Mouse (Mus musculus) erythroid progenitor cell, adult 5-6 weeks (primary cell): ENCODE measurements around the gene Bcl6. TPM values are rescaled to one million over a fixed set of nuclear protein-coding genes. Genes with fewer than 3 reads are reported as not detected.

Source experiments
- ATAC-seq: replicated peaks from 2 replicates; pipeline ENCODE4 v1.8.0; 2016; ENCODE audit warnings: moderate number of reproducible peaks, mild to moderate bottlenecking, moderate TSS enrichment, inconsistent platforms; ENCODE audit not compliant: poor library complexity, low FRiP score, severe bottlenecking
- total RNA-seq, 2 experiments: library from RNA; stranded (forward) in 1 of 2; stranded (reverse) in 1 of 2; fragments of 150-400 nt in 1 of 2; fragments of 186-747, 209-891 nt in 1 of 2; gene quantifications; 2 replicates each; pipeline versions ENCODE4 v1.2.3 to v1.2.4; 2015 to 2017; ENCODE audit warnings: low replicate concordance in 2 of 2

Gene Bcl6
- total RNA-seq, 2 experiments from 2014 or later, result 2.1 to 6.3 TPM

DNA sequence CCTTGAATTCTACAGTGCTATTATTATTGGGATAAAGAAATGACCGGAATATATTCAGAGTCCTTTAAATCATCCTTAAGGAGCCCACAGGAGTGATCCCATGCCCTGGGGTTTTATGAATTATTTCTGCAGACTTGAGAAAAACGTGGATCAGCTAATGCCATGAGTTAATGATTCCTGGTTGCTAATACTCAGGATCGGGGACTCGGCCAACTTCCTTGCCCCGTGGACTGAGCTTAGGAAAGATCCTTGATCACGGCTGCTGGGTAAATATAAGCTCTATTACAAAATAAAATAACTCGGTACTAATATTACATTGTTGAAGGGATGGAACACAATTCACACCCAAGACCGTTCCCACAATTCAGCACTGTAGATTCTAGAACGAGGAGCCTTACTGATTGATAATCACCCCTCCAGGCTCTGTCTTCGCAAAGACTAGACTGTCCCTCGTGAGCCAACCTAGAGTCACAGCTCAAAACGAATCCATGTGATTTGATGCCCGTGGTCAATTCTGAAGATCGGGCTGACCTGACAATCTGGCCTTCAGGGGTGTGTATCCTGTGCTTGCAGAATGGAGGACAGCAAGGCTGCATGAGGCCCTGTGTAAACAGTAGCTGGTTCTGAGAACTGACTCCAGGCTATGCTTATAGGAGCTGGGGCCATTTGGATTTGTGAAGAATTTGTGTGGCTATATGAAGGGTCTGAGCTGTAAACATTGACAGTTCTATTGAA lies 3.4 kb upstream of the Bcl6 start:
- ATAC-seq, result no peak

DNA sequence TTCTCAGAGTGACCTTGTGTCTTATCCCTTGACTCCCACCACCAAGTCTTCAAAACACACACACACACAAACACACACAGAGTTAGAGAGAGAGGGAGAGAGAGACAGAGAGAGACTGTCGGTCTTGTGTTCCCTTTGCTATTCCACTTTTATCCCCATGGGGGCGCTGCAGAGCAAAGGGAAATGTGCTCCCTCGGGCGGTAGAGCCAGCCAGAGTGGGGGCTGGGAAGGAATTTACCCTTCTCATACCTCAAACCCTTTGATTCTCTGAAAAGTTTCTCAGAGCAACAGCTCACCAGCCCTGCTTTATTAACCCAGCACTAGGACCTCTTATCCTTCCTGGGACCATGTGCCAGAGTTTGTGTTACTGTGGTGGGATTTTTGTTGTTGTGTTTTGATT lies 2.5 kb upstream of the Bcl6 start:
- ATAC-seq, result no peak

DNA sequence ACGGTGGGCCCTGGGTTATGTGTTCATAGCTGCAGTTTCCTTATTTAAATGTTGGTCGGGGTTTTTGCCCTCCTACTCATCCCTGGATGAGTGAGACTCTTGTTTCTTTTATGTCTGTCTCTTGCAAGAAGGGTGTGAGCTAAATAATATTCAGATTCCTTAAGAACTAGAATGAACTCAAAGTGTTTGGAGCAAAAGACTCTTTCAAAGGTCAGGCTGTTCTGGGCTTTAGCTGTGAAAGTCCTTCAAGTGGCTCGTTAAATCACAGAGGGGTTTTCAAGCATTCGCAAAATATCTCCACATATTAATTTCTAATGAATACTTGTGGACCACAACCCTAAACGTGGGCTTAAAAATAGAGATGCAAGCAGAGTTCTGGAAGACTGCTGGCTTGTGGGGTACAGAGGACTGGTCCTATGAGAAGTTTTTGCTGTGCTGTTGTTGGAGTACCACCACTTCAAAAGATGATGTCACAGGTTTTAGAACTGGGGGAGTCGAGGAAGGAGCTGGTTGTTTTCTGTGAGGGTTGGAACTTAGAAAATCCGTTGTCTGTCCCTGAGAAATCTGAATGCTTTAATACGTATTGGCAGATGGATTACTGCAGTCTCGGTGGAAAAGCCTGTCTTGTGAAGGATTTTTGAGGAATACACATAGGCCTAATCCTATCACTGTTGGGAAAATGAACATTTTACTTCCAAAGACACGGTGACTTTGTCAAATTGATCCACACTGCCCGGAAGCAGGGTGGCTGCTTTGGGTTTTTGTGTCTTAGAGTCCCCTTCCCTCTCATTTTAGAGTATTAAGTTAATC lies 1.7 kb upstream of the Bcl6 start:
- ATAC-seq, result no peak

DNA sequence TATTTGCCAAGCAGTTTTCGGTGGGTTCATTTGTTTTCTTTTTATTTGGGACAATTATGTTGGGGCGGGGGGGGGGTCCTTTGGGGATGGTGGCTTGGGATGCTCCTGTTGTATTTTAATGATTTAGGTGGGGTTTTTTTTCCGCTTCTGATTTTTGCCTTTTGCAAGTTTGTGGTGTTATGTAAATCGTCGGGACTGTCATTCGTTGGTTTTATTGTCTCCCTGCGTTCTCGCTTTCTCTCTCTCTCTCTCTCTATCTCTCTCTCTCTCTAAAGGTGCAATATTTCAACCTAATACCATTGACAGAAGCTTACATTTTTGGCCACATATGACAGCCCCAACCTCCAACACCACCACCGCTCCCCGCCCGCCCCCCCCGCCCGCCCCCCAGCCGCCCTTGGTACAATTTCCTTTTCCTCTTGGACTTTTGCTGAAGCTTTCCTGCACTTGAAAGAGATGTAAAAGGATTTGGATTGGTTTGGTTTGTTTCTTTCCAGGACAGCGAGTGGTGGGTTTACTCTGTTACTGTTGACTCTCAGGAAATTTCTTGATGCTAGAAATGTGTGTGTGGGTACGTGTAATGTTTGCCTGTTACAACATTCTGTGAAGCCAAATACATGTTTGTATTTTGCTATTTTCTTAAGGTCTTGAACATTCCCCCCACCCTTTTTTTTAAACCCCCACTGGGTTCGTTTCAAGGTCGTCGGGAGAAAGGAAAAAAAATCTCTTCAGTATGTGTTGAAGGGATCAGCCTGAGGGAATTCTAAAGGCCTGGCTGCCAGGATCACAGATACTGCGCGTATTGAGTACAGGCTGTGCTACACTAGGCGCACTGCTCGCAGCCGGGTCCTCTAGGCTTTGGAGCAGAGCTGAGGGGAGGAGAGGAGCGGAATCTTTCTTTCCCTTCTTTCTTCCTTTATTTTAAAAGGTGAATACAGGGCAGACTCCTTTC lies 833 bp upstream of the Bcl6 start:
- no peak for ATAC-seq

DNA sequence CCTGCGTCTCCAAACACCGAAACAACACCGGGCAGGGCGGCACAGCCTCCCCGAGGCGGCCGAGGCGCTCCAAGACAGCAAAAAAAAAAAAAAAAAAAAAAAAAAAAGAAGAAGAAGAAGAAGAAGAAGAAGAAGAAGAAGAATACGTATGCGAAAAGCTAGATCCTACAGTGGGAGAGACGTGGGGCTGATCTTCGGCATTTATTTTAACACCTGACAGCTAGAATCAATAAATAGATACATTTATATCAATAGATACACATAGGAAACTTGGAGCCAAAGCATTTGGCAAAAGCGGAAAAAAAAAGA lies 541 bp downstream of the Bcl6 start:
- no peak for ATAC-seq

DNA sequence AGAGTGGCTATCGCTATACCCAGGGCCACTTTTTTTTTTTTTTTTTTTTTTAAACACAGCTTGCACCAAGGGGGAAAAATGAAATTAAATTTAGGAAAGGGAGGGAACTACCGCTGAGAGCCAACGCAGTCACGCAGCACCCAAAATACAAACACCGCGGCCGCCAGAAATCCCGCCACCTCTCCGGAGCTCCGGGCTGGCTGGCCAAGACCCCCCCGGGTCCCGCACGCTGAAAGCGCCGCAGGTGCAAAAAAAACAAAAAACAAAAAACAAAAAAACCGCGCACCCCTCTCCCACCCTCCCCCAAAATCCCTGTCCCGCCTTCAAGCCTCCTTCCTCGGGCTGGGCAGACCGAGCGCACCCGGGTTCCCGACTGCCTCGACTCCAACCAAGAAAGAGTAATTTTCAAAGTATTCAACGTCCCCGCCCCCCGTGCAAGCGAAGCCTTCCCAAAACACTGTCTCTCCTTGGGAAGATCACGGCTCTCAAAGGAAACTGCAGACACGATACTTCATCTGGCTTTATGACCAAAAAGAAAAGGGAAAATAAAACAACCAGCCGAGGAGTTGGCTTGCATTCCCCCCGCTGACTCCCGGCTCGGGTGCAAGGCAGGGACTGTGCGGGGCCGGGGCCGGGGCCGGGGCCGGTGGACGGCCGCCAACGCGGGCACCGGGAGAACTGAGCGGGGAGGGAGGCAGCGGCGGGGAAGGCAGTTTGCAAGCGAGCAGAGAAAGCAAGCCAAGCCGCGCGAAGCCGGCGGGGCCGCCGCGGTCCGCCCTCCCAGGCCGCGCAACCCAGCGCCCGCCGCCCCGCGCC lies 1.1 kb downstream of the Bcl6 start:
- ATAC-seq, result no peak

DNA sequence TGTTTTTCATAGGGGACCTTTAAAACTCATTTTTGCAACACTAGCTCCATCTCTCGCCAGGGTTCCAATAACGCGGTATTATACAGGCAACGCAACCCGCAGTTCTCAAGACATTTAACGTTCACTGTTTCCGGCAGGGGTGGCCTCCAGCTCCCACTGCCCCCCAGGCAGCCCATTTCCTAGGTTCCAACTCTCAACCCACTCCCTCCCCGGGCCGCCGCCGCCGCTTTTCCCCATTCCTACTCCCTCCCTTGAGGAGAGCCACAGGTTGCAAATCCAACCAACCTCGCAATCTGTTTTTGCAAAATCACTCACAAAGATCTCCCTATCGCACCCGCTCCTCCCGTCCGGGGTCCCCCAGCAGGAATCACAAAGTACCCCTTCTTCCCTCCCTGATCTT lies 1.8 kb downstream of the Bcl6 start:
- ATAC-seq, result no peak

DNA sequence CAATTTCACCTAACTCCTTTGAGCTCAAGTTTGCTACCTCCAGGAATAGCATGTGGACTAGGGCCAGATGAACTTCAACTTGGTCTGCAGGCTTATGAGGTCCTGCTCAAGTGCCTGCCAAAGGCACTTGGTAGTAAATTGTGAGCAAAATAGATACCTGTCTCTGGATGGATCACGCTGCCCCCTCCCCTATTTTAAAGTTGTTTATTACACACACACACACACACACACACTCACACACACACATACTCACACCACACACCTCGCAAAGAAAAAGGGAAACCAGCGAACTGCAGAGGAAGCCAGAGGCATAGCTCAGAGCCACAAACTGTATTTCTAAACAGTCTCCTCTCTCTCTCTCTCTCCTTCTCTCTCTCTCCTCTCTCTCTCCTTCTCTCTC lies 2.5 kb downstream of the Bcl6 start:
- ATAC-seq, result no peak

DNA sequence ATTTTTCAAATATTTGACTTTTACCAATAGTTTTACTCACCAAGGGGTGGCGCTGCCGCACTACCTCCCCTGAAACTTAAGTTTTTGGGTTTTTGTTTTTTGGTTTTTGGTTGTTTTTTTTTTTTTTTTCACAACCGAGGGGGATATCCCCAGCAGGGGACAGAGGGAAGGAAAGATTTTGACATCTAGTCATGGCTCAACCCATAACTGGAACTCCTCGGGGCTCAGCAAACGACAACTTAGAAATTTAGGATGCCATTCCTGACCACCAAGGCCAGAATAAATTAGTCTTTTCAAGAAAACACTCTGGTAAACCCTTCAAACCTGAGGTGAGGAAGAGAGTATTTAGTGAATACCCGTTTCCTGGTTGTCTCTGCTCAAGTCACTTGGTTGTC lies 3.2 kb downstream of the Bcl6 start:
- no peak for ATAC-seq

DNA sequence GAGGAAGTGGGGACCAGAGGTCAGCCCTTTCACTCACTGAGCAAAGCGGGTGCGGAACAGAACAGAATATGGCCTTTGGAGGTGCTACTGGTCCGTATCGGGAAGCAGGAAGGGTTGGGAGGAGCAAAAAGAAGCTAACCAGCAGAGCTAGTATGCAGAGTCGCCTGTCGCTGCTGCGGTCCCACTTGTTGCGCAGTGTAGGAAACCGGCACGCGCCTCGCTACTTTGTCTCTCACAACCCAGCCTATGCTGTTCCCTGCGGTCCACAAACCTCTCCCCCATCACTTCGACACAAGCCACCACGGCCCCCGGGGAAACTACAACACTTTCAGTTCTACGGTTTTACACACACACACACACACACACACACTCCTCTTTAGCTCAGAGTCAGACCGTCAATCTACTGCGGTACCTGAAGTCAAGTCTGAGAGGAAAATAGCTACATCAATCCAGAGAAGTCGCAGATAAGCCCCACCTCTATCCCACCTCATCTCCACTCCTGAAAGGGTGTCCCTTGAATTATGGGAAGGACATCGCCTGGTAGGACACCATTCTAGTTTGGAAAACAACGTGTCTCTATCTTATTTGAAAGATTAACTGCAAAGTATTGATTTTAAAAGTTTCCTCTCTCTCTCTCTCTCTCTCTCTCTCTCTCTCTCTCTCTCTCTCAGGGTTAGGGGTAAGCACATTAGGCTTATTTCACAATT lies 3.7 kb downstream of the Bcl6 start:
- no peak for ATAC-seq

DNA sequence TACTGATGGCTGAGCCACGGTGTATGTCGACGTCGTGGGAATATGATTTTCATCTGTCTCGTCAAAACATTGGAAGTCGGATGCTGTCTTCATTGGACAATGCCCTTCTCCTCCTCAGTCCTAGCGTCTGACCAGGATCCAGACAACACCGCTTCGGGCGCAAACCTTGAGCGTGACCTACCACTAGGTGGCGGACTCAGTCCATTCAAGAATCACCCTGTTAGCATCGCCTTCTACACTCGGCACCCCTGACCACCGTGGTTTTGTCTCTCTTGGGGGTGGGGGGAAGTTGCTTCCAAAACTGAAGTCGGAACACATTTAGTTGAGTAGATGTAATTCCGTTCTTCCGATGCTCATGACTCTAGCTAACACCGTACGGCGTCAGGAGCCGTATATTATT lies 4.5 kb downstream of the Bcl6 start:
- ATAC-seq, result 0 out of 2 replicates have a peak, but pooled peaks have one; percentile 48

DNA sequence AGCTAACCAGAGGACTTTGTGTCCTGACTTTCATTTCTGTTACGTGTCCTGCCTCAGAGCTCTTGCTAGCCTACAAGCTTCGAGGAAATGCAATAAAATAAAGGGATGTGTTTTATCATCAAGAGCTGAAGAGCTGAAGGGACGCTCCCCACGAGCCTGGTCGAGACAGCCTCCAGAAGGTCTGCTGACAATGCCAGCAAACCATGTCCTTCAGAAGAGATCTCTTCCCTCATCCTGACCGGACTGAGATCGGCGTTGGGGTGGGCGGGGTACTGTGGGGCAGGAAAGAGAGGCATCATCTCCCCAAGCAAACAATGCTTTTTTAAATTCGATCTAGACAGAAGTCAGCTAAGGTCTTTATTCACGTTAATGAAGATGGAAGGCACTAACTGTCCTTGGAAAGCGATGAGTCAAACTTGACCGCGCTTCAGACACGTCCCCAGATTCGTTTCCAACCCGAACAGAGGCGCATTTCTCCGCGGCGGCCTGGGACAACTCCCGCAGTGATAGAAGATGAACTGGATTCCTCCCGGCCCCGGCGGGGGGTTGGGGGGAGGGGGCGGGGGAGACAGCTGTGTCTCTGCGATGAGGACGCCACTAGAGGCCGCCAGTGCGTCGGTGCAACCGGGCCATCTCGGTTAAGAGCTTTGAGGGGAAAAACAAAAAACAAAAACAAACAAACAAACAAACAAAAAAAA lies 5.6 kb downstream of the Bcl6 start:
- no peak for ATAC-seq

DNA sequence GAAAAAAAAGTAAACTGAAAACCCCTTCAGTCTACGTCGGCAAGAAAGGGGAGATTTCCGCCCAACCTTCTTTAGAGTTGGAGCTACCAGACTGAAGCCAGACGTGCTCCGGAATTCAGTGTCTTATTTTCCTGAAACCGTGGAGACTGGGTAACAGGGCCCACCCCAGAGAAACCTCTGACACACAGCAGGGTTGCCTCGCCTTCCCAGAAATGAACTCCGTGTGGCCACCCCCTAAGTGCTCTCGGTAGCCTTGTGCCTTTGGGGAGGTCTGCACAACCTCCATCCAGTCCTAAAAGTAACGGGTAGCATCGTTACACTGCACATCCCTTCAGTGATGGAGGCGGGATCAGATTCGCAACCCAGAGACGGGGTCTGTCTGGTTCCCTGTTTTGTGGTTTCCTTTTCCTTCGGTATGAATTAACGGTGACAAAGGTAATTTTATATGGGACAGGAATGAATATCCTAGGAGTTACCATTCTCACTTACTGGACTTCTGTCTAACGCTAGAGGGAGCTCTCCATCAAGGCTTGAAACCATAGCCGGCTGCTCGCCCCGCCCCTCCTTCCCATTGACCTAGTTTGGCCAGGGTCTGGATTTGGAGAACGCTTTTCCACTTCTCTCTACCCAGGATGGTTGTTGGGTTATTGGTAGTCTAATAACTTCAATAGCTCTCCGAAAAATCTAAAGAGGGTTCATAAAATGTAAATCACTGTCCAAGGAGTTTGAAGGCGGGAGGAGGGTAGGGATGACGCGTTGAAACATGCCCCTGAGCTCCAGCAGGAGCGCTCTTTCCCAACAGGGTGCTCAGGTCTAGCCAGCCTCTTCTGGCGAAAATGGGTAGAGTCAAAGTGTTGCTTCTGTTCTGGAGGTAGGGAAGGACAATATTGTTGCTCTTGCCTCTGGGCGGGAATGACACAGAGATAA lies 6.5 kb downstream of the Bcl6 start:
- peak; percentile 84 for ATAC-seq

DNA sequence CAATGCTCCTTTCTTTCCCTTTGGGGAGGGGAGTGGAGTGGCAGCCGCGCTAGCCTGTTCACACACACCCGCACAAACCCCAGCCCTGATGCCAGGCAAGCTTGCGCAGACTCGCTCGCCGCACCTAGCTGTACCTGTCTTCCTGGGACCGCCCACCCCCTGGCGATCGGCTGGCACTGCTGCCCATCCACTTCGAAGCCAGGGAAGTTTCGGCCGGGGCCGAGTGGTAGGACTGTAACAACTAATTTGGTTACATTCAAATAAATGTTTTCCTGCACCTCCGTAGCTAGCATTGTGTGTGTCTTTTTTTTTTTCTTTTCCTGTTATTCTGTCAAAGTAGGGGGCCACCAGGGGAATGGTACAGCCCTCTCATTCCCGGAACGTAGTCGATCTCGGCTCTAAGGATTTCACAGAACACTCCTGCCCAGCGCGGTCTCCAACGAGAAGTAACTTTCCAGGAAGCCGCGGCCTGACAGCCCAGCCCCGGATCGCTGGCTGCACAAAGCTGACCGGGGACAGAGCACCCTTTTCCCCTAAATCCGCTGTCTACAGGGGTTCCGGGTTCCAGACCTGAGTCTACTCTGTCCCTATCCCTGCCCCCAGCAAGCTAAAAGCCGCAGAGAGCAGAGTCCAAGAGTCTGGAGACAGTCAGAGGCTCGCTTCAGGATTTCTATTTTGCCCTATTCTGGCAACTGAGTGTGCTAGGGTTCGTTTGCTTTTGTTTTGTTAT lies 7.5 kb downstream of the Bcl6 start:
- ATAC-seq, result no peak

DNA sequence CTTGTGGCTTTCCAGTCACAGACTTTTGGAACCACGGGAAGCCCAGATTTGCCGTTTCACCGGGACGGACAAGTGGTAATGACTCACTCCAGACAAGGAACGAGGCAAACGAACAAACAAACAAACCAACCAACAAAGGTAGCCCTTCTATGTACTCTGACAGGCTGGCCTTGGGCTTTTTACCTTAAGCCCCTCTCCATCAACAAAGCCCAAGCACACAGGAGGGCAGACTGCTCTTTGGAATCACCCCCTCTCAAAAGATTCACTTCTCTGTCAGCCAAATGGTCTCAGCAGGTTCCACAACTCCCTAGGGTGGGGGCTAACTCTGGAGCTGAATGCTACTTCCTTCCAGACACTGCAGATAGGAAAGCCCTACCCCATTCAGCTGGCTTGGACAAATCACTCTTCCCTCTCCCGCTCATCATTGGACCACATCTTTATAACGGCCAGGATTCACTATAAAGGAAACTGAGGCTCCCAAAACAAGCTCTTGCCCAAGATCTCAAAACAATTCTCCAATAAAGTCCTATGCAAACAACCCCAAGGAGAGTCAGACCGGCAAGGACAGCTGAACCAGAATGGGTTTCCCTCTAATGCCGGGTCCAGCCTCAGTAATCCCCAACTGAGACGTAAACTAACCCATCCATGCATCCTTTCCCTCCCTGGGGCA lies 8.3 kb downstream of the Bcl6 start:
- no peak for ATAC-seq

DNA sequence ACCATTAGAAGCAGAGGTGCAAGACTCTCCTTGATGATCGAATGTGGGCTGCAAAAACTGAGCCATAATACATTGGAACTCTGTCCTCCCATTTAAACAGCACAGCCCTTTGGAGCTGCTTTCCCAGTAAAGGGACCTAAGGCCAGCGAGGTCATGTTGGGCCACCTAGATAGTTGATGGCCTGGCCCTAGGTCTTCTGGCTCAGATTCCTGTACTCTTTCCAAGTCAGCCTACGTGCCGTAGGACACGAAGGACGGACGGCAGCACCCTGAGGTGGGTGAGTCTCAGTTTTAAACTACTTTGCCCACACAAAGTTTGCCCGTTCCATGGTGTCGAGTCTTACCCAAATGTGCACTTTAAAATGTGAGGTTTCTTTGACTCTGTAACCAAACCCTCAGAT lies 9.2 kb downstream of the Bcl6 start:
- ATAC-seq, result no peak
